Mouse (Mus musculus) thymus, postnatal 25 days (tissue): Measurements from ENCODE around the gene Gm20867.
"Not testable (repeated sequence)": the region's sequence is repeated elsewhere in the genome, so short reads cannot be mapped to it uniquely, and the experiment has no call there.

Experiments used
- DNase-seq: peaks from one replicate; pipeline ENCODE4 v3.0.0; 2022

Gene Gm20867

DNA sequence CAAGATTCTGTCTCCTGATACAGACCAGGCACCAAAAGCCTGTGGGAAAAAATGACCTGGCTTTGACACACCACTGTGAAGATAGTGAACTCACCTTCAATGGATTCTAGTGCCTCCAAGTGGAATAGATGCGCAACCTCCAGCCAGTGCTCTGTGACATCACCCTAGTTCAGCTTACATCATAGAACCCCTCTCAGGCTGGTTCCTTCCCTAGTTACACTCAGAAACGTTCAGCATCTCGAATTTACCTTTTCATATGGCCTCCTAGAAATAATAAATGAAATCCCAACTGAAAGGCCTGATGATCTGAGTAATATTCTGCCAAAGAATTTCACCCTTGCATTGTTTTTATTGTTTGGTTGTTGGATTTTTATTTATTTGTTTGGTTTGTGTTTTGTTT is at the start of gene Gm20867:
Gene Gm20867, minus strand, starts transcription at position 101 of the 400 bp plus-strand sequence.
- not testable (repeated sequence) for DNase-seq
